Mouse (Mus musculus) adrenal gland, postnatal 4 days (tissue): ENCODE results near the gene Prpf6. TPM values are rescaled to one million over a fixed set of nuclear protein-coding genes. Genes with fewer than 3 reads are reported as not detected.

ENCODE experiments used
- DNase-seq, 2 experiments: peaks; one replicate each; pipeline ENCODE4 v3.0.0; 2021 to 2022; ENCODE audit warnings: low spot score in 2 of 2, mixed read lengths in 2 of 2
- total RNA-seq, 2 experiments: library from RNA; stranded (reverse); gene quantifications; 2 replicates each; pipeline ENCODE4 v1.2.3; 2021

Prpf6 gene
- total RNA-seq, 2 experiments from 2014 or later = 72.3 to 73.4 TPM

GRCm38 (mm10) chr2:181594946-181595696, 3.5 kb downstream of the Prpf6 start:
- DNase-seq = no peak

GRCm38 (mm10) chr2:181596221-181596960, 4.7 kb downstream of the Prpf6 start:
- DNase-seq = no peak

GRCm38 (mm10) chr2:181597378-181598061, 5.9 kb downstream of the Prpf6 start:
- no peak for DNase-seq

- no peak for DNase-seq
Observed at GRCm38 (mm10) chr2:181598454-181599351, 7.0 kb downstream of the Prpf6 start, which contains the start of gene Samd10. Gene Samd10 (minus strand): TSS chr2:181599212.

- DNase-seq = no peak
Observed at GRCm38 (mm10) chr2:181600226-181600758, 8.6 kb downstream of the Prpf6 start.

GRCm38 (mm10) chr2:181600828-181601750, 9.4 kb downstream of the Prpf6 start:
- peak; percentile 86 to 91 for DNase-seq

GRCm38 (mm10) chr2:181601751-181602145, 10.1 kb downstream of the Prpf6 start:
- DNase-seq = no peak

GRCm38 (mm10) chr2:181602367-181602766, 10.7 kb downstream of the Prpf6 start:
- DNase-seq = no peak

GRCm38 (mm10) chr2:181618761-181619495, 27.3 kb downstream of the Prpf6 start:
- no peak for DNase-seq

GRCm38 (mm10) chr2:181623401-181623800, 31.7 kb downstream of the Prpf6 start:
- DNase-seq = no peak

- no peak for DNase-seq
Observed at GRCm38 (mm10) chr2:181628471-181628870, 36.8 kb downstream of the Prpf6 start.

- DNase-seq = no peak
Observed at GRCm38 (mm10) chr2:181632624-181633023, 41.0 kb downstream of the Prpf6 start.

GRCm38 (mm10) chr2:181635865-181636264, 44.2 kb downstream of the Prpf6 start:
- no peak for DNase-seq

GRCm38 (mm10) chr2:181644361-181644760, 52.7 kb downstream of the Prpf6 start:
- no peak for DNase-seq

- no peak for DNase-seq
Observed at GRCm38 (mm10) chr2:181645666-181646065, 54.0 kb downstream of the Prpf6 start.

- no peak for DNase-seq
Observed at GRCm38 (mm10) chr2:181646626-181647472, 55.2 kb downstream of the Prpf6 start.

GRCm38 (mm10) chr2:181648926-181649325, 57.3 kb downstream of the Prpf6 start:
- no peak for DNase-seq

GRCm38 (mm10) chr2:181653065-181653464, 61.4 kb downstream of the Prpf6 start:
- no peak for DNase-seq
